Mouse (Mus musculus): ENCODE measurements around the gene Kirrel3.

Gene Kirrel3

GRCm38 (mm10) chr9:34978229-34978628 lies 492.5 kb downstream of the Kirrel3 start:
- DNase-seq (ENCODE audit: low spot score in 2 of 2), result no peak

GRCm38 (mm10) chr9:34980516-34981265 lies 495.0 kb downstream of the Kirrel3 start:
- DNase-seq (ENCODE audit: low spot score in 2 of 2), result no peak

GRCm38 (mm10) chr9:34983513-34984462 lies 498.1 kb downstream of the Kirrel3 start:
- DNase-seq (ENCODE audit: low spot score in 2 of 2), result no peak

- no peak for DNase-seq (ENCODE audit: low spot score in 2 of 2)
Observed at GRCm38 (mm10) chr9:34986156-34986555, 500.5 kb downstream of the Kirrel3 start.

- no peak for DNase-seq (ENCODE audit: low spot score in 2 of 2)
Observed at GRCm38 (mm10) chr9:34987422-34988148, 501.9 kb downstream of the Kirrel3 start.

- no peak for DNase-seq (ENCODE audit: low spot score in 2 of 2)
Observed at GRCm38 (mm10) chr9:34988683-34989082, 503.0 kb downstream of the Kirrel3 start.

- no peak for DNase-seq (ENCODE audit: low spot score in 2 of 2)
Observed at GRCm38 (mm10) chr9:34992201-34992600, 506.5 kb downstream of the Kirrel3 start.

- DNase-seq (ENCODE audit: low spot score in 2 of 2), result peak in 1 of 2 experiments; percentile 25
Observed at GRCm38 (mm10) chr9:34993467-34994211, 507.9 kb downstream of the Kirrel3 start.

- no peak for DNase-seq (ENCODE audit: low spot score in 2 of 2)
Observed at GRCm38 (mm10) chr9:34995078-34995477, 509.4 kb downstream of the Kirrel3 start.

- no peak for DNase-seq (ENCODE audit: low spot score in 2 of 2)
Observed at GRCm38 (mm10) chr9:34995660-34996378, 510.1 kb downstream of the Kirrel3 start.

- DNase-seq (ENCODE audit: low spot score in 2 of 2), result no peak
Observed at GRCm38 (mm10) chr9:34997880-34998865, 512.5 kb downstream of the Kirrel3 start.

- DNase-seq (ENCODE audit: low spot score in 2 of 2), result no peak
Observed at GRCm38 (mm10) chr9:35004113-35004512, 518.4 kb downstream of the Kirrel3 start.

GRCm38 (mm10) chr9:35007697-35008341 lies 522.1 kb downstream of the Kirrel3 start:
- DNase-seq (ENCODE audit: low spot score in 2 of 2), result no peak

- DNase-seq (ENCODE audit: low spot score in 2 of 2), result no peak
Observed at GRCm38 (mm10) chr9:35016762-35017161, 531.1 kb downstream of the Kirrel3 start.

- no peak for DNase-seq (ENCODE audit: low spot score in 2 of 2)
Observed at GRCm38 (mm10) chr9:35017563-35017962, 531.9 kb downstream of the Kirrel3 start.

GRCm38 (mm10) chr9:35018056-35018455 lies 532.4 kb downstream of the Kirrel3 start:
- no peak for DNase-seq (ENCODE audit: low spot score in 2 of 2)

GRCm38 (mm10) chr9:35019372-35019771 lies 533.7 kb downstream of the Kirrel3 start:
- DNase-seq (ENCODE audit: low spot score in 2 of 2), result peak in 1 of 2 experiments; percentile 30

- DNase-seq (ENCODE audit: low spot score in 2 of 2), result no peak
Observed at GRCm38 (mm10) chr9:35020015-35020653, 534.4 kb downstream of the Kirrel3 start.
